Mouse (Mus musculus) urinary bladder, postnatal 36 days (tissue): ENCODE measurements around the gene Pdia5.

Experiments
- DNase-seq, 2 experiments: peaks; one replicate each; pipeline ENCODE4 v3.0.0; 2022; ENCODE audit warnings: low spot score in 2 of 2, mixed read lengths in 1 of 2

The Pdia5 gene

DNA sequence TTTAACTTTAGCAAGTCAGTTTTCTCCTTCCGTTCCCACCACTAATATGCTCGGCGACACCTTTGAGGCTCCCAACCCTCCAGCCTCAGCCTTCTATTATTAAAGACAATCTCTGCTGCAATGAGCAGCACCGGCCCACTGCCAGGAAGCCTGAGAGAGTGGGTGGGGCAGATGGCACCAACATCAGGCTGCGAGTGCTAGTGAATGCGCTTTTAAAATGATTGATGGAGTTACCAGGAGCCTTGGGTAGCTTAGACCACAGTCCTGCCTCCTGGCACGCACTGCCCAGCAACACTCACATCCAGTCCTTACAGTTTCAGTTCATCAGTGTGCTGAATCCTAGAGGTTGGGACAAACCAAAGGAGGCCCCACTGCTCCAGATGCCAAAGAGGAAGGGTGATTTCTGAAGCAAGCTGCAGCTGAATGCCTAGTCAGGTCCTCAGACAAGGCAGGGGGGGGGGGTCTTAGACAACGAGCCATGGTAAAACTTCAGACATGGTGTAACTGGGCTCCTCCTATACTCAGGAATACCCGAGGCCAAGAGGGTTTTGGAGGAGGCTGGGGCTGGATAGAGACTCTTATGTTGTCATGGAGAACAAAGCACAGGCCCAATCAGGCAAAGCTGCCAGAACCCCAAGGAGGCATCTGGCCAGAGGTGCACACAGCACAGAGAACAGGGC lies 49.2 kb downstream of the Pdia5 start:
- no peak for DNase-seq

DNA sequence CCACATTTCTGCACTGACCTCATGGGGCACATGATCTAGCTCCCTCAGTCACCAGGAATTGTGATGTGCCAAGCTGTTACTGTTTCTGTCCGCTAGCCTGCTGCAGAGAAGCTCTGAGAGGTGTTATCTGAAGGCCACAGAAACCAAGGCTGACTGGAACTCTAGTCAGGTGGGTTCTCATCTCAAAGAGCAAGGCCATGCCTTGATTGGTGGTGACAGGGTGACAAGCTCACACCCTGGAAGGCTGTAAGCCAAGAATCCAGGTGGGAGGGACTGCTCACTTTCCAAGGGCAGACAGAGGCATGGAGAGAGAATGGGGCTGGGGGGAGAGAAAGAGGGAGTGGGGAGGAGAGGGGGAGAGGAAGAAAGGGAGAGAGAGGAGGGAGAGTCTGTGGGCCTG lies 51.6 kb downstream of the Pdia5 start:
- no peak for DNase-seq

DNA sequence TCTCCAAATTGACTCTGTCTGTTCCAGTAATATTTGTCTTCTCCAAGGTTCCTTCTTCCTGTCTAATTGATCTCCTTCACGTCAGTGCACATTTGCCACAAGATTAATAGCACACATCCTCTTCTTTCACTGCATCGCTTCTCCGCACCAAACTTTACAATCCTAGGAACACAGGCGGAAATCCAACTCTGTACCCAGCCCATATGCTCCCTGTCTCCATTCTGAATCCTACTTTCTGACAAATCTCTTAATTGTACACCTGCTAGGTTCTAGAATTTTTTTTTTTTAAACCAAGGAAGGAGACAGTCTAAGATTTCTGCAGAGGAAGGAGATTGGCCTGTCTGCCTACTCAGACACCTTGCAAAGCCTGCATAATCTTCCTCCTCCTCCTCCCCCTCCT lies 59.1 kb downstream of the Pdia5 start:
- no peak for DNase-seq

DNA sequence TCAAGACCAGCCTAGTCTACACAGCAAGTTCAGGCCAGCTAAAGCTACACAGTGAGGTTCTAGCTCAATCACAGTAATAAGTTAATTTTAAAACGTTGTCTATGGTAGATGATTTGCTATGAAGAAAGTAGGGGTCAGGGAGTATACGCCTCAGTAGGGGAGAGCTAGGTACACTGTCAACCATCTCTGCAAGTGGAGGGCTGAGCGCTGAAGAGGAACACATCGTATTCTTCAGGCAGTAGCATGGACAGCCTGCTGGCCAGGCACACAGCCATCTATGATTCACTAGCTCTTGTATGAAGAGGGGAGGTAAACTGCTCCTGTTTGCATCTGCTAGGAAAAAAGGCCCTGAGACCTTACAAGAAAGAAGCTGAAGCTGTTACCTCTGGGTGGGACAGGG lies 65.7 kb downstream of the Pdia5 start:
- DNase-seq: no peak

DNA sequence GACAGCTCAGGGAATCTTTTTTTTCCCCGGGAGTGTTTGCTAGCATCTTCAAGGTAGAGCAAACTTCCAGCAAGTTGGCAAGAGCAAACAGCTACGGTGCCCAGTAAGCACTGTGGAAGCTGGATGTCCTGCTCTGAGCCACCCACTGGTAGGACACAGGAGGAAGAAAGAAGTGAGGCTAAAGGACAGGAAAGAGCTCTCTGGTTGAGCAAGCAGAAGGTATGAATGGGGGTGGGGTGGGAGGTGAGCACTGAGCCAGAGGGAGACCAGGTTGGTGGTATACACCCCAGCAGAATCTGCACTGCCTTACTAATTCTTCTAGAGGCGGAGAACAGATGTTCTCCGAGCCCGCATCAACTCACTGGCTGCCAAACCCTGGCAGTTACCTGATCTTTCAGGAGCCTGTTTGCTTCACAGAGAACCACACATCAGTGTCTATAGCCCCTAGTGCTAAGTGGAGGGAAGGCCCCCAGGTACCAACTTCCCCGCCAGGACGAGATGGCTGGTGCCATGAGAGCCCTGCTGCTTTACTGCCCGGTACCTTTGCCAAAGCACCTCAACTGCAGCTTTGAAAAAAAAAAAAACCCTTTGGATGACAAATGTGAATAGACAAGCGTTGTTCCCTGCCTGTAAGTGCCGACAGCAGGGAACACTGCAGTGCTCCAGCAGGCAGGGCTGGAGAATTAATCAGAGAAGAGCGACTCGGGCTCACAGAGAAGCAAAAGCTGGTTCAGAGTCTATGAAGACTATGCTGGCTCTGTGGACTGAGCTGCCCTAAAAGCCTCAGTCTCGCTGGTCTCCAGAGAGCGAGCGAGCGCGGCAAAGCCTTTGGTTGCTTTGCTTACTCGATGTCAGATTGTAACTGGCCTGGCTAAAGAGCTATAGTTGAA lies 67.2 kb downstream of the Pdia5 start:
- DNase-seq: no peak

DNA sequence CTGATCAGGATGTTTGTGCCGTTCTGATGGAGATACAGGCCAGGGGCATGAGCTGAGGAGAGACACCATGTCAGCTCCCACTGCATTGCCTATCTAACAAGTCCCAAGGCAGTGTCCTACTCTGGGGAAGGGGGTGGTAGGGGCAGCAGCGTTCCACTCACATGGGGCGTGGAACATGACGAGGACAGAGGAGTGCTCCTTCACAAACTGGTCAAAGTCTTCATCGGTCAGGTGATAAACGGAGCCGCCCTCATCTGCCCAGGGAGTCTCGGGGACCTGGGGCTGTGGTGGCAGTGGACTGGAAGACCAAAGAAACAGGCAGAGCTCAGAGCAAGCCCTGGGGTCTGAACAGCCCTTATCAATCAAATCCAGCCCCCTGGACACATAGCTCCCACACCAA lies 68.0 kb downstream of the Pdia5 start:
- DNase-seq: no peak

DNA sequence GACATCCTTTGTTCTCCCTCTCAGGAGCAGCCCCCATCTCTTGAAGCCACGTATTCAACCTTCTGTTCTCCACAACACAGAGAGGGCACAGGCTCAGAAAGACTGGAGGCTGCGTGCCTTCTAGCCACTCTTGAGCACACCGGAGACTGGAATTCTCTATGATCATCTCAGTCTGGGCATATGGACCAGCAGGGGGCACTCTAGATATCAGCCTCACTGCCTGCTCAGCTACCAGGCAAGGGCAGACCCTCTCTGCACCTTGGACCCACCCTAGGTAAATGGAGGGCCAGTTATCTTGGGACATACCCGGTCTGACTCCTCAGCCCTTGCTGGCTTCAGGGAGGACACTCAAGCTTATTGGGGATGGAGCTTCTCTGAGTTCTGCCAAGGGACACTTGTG lies 68.5 kb downstream of the Pdia5 start:
- DNase-seq: no peak

DNA sequence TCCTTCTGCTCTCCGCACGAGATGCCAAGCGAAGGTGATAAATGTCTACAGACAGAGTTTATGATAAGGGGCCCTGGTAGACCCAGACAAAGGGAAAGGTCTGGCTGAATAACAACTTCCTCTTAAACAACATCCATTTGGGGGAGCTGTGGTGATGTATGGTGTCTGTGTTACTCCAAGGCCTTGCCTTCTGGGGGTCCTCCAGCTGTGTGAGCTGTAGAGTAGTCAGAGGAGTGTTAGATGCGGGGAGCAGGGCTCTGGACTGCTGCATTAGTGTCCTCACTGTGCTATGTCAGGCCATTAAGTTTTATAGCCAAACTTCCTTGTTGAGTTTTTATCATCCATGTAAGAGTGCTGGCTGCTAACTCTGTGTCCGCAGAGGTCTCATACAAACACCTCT lies 76.1 kb downstream of the Pdia5 start:
- DNase-seq: no peak

DNA sequence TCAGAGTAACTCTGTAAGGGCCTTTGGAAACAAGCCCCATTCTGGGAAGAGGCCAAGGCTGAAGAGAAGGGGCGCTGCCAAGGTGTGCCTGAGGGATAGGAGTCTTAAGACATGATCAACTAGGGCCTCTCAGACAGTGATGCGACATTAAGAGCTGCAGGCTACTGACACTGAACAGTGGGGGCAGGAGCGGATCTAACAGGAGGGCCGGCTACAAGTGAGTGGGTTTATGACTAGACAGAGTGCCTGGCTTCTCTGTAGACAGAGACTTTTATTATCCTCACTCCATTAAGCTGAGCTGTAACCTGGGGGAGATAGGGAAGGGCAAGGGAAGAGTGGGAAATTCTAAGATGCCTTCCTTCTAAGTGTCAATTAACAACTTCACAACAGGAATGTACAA lies 84.0 kb downstream of the Pdia5 start:
- DNase-seq: no peak

DNA sequence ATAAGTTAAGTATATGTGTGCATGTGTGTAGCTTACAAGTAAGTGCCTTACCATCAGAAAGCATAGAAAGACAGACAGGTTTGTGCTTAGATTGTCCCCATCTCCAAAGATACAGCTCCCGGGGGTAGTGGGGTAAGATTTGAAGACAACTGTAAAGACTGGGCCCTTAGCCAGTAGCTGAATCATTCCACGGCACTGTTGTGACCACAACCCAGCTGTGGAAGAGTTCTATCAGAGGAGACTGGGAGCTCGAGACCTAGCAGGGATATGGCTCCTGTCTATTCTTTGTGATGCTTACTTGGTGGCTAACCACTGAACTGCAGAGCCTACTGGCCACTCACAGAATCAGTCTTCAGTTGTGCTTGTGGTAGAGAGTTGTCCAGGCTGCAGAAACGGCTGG lies 84.5 kb downstream of the Pdia5 start:
- DNase-seq: no peak

DNA sequence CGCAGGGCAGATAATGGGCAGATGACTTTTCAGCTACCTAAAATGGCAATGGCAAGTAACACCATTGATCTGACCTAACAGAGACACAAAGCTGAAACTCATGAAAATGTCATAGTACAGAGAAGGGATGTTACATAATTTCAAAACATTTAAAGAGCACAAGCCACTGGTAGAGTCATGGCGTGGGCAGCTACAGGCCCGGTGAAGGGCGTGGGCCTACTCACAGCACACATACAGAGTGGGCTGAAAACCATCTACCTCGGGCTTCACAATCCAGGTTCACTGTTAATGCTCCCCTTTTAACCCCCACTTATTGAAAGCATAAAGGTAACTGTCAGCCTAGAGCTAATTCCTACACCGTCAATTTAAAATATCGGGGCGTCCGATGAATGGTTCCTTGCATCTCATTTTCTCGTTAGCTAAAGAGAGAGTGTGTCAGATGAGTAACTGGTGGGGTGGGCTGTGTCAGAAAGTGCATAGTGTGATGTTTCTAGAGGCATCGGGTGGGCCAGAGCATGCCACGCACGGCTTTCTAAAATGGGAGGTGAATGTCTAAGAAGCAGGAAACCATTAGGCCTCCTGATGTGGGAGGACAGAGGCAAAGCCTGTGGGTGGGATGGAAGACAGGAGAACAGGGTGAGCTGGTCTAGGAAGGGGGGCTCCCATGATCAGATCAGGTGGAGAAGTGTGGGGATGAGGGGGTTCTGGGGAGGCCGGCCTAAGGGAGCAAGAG lies 85.2 kb downstream of the Pdia5 start:
- DNase-seq: no peak

DNA sequence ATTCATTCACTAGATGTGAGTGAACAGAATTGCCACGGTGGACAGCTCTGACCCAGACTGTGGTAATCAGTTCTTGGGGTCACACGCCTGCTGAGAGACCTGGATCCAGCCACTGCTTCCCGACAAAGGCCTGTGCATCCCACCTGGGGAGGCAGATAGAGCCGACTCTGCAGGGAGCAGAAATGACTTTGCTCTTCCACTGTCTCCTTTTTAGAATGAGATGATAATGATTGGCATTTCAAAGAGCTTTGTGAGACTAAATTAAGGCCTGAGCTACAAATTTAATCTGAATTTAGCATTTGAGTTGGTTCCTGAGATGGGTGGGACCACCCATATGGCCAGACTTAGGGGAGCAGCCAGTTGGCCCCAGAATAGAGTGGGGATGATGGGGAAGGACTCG lies 85.8 kb downstream of the Pdia5 start:
- DNase-seq: no peak

DNA sequence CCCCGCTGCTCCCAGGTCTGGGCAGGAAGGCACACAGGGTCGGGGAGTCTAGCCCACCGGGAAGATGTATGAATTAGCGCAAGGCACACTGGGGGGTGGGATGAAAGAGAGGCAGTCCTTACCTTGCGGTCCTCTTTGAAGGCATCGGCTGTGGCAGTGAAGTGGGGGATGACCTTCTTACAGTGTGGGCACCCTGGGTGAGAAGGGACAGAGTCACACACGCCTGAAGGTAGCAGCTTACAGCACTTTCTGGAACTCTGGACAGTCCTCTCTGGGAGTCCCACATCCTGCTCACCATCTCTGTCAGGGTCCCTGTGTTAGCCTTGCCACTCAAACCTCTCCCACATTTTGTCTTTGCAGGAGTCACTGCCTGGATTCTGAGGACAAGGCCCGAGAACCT lies 86.8 kb downstream of the Pdia5 start:
- DNase-seq: no peak

DNA sequence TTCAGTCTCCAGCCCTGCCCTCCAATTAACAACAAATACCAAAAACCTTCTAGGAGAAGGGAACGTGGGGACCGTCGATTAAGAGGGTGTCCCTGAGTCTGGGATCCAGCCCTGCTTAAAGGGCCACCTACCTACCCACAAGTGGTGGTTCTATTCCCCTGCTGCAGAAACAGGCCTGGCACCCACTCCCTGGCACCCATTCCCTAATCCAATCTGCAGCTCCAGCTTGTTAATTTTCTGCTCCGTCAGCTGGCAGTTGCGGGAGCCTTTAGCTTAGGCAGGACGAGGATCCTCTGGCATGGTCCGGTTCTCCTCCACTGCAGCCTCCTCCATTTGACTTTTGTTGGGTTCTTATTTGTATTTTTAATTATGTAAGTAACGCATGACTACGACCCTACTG lies 87.3 kb downstream of the Pdia5 start:
- DNase-seq: no peak

DNA sequence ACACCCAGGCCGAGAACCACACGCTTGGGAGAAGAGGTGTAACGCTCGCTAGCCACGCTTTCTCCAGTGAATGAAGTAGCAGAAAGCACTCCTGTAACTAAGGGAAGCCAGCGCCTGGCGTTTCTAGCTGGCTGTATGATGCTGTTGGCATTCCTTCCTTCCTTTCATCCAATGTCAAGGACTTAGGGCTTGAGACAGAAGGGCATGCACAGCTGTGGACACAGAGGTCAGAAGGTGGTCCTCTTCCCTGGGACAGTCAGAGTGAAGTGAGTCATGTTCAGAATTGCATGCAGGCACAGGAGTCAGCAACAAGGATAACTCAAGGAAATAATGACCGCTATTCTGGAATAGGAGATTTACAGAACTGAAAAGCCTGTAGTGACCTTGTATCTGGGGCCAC lies 97.9 kb downstream of the Pdia5 start:
- DNase-seq: no peak

DNA sequence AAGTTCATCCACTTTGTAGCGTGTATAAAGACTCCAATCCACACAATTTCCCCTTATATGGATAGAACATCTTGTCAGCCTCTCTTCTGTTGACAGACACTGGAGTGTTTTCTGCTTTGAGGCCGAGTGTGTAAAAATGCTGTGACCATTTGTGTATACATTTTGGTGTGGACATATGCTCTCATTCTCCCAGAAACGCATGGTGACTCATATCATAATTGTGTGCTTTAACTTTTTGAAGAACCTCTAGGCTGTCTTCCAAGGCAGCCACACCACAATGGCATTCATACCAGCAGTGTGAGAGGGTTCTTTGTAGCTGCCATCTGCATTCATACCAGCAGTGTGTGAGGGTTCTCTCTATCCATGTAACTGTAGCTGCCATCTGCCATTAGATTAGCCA lies 105.0 kb downstream of the Pdia5 start:
- no peak for DNase-seq

DNA sequence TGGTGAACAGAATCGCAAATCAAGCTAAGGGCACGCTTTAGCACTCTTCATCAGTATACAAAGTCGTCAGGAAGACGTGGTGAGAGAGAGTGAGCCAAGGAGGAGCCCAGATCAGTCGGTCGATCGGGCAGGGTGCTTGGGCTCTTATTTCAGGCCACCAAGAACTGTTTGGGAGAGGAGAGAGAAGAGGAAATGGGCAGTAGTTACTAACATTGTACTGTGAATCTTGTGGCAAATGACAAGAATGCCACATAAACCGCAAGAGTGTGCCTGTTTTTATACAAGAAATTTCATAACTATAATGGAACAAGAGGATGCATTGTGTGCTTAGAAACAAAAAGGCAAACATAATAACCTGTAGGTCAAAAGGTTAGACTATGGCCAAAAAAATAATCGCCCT lies 110.6 kb downstream of the Pdia5 start:
- DNase-seq: no peak

DNA sequence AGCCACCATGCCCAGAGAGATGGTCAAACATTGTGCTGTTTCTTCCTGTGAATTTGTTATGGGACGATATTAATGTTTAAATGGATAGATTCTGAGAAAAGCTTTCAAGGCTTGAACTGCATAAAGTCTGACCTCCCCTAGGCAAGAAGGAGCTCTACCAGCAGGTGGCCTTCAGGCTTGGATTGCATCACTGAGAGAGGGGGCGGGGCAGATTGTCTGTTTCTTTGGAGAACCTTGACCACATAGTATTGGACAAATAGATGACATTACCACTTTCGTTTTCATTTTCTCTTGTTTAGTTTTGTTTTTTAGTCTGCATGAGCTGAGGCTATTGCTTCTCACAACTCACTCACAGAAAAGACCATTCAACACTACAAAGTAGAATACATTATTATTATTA lies 111.3 kb downstream of the Pdia5 start:
- DNase-seq: no peak

DNA sequence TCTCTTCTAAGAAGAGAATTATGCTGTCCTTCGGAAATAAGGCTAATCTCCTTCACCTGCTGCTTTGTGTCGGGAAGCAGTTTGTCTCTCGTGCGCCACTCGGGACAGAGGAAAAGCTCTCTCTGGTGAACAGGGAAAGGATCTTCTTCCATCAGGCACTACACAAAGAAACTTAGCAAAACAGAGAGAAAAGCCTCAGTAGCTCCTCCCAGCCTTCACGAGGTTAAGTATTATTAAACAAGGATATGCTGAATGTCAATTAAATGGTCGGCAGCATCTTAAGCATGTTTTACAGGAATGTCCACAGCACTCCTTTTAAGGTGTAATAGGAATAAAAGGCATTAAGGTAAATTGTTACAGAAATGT lies 126.6 kb downstream of the Pdia5 start:
- DNase-seq: no peak

DNA sequence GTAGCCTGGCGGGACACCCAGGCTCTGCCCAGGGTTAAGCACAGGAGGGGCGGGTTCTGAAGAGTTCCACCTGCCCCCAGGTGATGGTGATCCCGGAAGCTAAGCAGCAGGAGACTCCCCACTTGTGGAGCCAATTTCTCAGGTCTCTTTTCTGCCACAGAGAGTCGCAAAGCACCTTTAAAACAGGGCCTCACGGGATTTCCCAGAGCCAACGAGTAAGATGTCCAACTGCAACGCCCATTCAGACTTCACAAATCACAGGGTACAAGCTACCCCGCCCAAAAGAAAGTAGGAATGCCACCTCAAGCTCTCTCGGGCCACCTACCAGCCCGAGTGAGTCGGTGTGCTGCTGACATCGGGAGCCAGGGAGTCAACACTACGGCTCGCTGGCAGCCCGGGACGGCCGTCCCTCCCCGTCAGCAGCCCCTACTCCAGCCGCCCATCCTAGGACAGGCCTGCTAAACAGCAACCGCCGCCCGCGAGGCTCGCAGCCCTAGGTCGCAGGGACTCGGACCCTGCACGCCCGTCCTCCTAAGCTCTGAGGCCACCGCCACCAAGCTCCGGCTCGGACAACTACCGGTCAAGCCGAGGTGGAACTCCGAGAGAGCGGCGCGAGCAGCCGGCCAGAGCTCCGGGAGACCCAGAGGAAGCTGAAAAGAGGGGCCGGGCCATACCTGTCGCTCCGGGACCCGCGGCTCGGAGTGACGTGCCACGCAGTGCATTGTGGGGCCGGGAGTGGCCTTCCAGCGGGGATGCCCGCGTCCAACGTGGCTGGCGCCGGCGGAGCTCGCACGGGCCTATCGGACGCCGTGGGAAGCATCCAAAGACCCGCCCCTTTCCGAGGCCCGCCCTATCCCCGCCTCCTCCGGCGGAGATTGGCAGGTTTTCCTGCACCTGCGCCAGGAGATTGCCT lies 127.3 kb downstream of the Pdia5 start, which contains the start of gene Sec22a:
TSS of gene Sec22a (minus strand) at position 769 of the 913 bp plus-strand sequence.
- peak; percentile 88 to 93 for DNase-seq

DNA sequence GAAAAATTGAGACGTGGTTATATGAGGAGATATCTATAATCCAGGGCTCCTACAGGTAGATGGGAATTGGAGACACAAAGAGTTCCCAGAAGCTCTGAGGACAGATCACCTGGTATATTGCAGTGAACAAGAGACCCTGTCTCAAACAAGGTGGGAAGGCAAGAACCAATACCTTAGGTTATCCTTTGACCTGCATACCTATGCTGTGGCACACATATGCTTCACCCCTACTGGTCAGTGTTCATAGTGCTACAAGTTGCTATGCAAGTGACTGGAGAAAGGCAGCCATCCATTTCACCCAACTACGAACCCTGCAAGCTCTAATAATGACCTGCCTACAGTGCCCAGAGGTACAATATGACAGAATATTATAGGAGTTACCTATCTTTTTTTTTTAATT lies 128.5 kb downstream of the Pdia5 start:
- no peak for DNase-seq

DNA sequence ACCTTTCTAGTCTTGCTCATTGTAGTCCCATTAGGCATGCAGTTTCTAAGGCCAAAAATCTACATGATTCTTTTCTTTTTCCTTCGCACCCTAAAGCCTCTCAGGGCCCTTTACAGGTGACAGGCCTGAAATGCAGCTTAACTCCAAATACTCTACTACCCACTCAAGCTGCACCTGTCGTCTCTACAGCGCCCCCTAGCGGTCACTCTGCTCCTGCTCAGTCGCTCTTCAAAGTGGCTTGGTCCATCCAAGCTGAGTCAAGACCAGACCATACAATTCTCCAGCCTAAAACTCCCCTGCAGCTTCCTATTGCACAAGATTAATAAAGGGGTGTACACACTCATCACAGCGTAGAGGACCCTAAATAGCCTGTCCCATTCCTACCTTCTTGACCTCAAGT lies 130.1 kb downstream of the Pdia5 start:
- DNase-seq: peak in 1 of 2 experiments; percentile 24
